Mouse (Mus musculus) neural tube, embryonic 10.5 days (tissue): Measurements from ENCODE around the gene Snrpa.
"Not testable (repeated sequence)": the region's sequence is repeated elsewhere in the genome, so short reads cannot be mapped to it uniquely, and the experiment has no call there.

Source experiments
- DNase-seq: peaks from one replicate; pipeline ENCODE4 v3.0.0-alpha.2; 2017; ENCODE audit warnings: low spot score; ENCODE audit errors: extremely low spot score

The Snrpa gene

GRCm38 (mm10) chr7:27195681-27196611 is at the start of gene Snrpa, which contains the start of gene BC024978:
TSS of gene Snrpa (minus strand) at chr7:27196271.
TSS of gene BC024978 (plus strand) at chr7:27195781.
- peak; percentile 91 for DNase-seq

GRCm38 (mm10) chr7:27244088-27244487 is 48.0 kb upstream of the Snrpa start:
- DNase-seq, result not testable (repeated sequence)

- DNase-seq, result no peak
These were observed 47.1 kb upstream of the Snrpa start for GRCm38 (mm10) chr7:27243211-27243610.

GRCm38 (mm10) chr7:27238568-27238967 is 42.5 kb upstream of the Snrpa start:
- DNase-seq, result no peak

- DNase-seq, result no peak
These were observed 41.5 kb upstream of the Snrpa start for GRCm38 (mm10) chr7:27237527-27237926.

DNA sequence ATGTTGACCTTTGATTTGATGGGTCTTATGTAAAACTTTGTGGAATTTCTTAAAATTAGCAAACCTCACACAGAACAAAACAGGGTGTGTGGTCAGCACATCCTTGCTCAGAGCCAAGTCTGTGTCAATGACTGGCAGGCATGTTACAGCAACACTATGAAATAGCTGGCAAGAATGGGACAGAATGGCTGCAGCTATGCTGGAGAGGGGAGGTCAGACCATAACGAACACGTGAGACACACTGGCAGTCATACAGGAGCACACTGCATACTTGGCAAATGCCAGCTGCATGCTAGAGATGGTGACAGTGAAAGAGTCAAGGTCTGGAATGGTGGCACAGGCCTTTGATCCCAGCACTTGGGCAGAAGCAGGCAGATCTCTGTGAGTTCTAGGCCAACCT is 39.7 kb upstream of the Snrpa start:
- DNase-seq, result no peak

DNA sequence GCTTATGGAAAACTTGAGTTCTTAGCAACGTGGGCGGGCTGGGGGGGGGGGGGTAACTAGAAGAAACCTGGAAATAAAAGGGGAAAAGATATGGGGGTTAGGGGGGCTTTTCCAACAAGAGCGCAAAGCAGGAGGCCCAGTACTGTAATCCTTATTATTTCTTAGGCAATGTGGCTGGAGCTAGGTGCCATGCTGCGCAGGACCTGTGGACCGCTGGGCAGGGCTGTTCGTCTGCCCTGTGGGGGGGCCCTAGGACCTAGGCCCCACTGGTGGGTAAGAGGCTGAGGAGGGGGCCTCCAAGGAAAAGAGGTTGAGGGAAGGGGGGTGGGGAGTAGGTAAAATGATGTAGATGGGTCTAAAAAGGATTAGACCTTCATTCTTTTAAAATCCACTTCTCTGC is 37.2 kb upstream of the Snrpa start:
- no peak for DNase-seq

DNA sequence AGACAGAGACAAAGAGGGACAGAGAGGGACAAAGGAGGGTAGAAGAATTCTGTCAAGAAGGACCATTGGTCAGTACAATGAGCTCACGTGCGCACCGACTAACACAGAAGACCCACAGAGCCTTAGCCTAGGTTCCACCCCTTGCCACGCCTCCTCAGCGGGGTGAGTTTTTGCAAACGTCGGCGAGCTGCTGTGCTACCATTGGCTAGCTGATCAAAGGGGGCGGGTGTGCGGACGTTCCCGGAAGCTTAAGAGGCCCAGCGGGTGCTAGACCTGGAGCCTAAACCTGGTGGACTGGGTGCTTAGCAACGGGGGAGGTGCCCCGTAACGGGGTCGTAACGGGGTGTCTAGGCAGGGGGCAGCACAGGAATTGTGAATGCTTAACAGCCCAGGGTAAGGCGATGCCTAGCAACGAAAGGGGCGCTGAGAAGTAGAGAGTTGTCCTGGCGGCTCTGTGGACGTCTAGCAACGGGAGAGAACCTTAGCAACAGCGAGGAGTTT is 36.8 kb upstream of the Snrpa start, which contains the start of gene Coq8b:
Gene Coq8b, plus strand, starts transcription at position 243 of the 501 bp plus-strand sequence.
- peak; percentile 95 for DNase-seq

GRCm38 (mm10) chr7:27231693-27232331 is 35.7 kb upstream of the Snrpa start:
- DNase-seq, result no peak

DNA sequence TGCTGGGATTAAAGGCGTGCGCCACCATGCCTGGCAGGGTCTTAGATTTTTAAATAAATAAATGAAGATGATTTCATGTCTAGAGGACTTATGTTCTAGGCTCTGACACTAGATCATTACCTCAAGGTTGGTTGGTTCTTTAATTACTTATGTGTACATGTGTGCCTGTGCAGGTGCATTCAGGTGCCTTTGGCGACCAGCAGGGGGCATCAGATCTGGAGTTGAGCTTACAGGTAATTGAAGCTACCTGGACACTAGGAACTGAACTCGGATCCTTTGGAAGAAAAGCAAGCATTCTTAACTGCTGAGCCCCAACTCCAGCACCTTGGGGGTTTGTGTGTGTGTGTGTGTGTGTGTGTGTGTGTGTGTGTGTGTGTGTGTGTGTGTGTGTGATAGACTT is 34.7 kb upstream of the Snrpa start:
- DNase-seq, result no peak

GRCm38 (mm10) chr7:27228865-27229264 is 32.8 kb upstream of the Snrpa start:
- no peak for DNase-seq

- peak; percentile 97 for DNase-seq
These were observed 32.3 kb upstream of the Snrpa start, which contains the start of gene Itpkc for GRCm38 (mm10) chr7:27228281-27228821. TSS of gene Itpkc (minus strand) at chr7:27228661.

DNA sequence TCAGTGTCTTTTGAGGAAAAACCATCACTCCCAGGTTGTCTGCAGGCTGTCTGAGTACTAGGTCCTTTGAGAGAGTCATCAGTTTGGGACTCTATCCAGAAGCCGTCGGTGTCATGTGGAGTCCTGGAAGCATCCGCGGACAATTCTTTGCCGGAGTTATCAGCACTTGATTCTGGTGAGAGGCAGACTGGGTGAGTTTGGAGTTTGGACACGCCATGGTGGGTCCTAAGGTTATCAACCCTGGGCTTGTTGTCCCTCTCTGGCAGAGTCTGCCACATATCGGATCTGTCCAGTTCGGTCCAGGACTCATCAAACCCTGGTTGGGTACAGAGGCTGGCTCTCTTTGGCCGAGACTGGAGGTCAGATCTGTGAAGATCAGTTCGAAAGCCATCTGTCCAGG is 31.6 kb upstream of the Snrpa start:
- no peak for DNase-seq

DNA sequence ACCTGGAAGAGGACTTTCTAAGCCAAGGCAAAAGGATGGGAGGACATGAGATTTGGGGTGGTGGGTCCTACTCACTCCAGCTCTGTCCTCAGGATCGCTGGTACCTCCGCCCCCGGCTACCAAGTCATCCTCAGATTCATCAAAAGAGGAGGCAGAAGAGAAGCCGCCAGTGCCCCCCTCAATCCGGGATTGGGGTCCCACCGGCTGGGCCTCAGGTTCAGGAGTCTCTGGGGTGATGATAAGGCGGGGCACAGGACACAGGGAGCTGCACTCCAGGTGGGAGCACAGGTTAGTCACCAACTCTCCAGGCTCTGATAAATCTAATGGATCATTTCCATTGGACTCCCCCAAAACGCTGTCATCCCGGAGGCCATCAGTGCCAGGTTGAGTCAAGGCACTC is 31.2 kb upstream of the Snrpa start:
- no peak for DNase-seq

DNA sequence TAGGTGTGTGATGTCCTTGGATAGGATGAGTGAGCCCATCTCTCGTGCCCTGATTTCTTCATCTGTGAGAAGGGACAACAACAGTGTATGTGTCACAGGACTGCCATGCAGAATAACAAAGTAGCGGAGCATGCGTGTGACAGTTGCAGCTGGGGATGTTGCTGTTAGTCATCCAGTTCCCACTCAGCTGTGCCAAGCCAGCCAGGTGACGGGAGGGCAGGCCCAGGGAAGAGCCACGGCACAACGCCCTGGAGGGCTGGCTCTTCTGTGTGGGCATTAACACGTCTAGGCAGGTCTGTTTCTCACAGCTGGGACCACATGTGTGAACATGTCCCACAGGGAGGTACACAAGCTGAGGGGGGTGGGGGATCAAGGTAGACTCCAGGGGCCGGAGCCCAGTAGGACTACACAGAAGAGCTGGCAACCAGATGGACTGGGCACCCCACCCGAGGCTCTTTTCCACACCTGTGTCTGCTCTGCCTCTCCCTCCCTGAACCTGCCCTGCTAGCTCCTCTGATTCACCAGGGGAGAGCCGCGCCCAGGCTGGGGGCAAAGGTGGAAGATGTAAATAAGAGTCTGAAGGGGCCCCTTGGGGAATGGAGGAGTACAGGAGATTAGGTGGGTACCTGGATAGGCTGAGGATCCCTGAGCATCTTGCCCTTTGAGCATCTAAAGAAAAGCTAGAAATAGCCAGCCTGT is 29.0 kb upstream of the Snrpa start:
- DNase-seq, result no peak

DNA sequence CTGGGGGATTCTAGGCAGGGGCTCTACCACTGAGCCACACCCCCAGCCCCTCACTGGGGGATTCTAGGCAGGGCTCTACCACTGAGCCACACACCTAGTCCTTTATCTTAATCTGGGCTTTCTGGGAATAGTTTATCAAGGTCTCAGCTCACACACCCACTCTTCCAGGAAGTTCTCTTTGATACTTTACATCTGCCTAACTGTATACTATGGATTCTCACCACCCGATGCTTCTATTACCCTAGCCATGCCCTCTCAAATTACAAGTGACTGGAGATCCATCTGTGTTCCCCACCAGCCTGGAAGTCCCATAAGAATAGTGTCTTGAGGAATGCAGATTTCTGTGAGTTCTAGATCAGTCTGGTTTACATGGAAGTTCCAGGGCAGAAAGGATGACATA is 26.5 kb upstream of the Snrpa start:
- DNase-seq, result no peak

DNA sequence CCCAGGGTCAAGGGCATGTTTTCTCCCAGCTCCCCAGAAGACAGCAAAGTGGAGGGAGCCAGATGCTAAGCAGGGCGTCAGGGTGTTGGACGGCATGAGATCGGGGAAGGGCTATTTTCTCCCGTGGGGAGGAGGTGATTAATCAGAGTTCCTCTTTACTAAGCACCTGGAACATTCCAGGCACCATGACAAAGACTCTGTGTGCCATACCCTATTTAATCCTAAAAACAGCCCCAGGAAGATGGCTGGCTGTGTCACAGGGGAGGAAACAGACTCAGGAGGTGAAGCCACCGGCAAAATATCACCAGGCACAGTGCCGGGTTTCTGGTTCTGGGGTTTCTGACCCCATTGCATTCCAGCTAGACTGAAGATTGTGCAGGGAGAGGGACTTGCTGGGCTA is 25.9 kb upstream of the Snrpa start:
- DNase-seq, result no peak

DNA sequence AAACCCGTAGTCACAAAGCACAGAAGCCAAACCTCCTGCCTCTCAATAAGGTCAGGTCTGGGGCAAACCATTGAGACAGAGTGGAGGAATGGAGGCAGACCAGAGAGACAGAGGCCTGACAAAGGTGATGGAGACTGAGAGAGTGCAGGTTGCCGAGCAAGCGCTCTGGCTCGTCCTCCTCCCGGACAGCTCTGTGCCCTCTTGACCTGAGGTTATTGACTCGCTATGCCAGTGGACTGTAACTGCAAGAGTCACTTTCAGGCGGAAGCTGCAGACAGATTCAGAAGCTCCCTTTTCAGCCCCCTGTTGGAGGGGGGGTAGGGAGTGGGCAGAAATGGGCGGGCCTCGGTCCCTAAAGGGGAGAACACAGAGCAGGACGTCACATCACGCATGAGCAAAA is 23.9 kb upstream of the Snrpa start:
- no peak for DNase-seq

DNA sequence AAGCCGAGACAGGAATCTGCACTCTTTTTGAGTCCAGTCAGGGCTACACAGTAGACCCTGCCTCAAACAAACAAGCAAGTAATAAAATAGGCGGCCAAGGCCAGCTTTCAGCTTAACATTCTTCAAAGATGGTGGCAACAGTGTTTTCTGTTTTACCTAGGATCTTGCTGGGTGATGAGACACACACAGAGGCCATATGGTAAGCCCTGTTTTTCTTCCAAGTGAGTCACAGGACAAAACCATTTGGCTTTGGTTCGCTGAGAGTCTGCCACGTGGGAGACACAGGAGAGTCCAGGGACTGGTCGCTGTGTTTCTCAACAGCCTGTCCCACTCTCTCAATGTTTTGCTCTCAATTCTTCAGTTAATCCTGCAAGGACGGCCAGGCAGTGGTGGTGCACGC is 22.5 kb upstream of the Snrpa start:
- no peak for DNase-seq

DNA sequence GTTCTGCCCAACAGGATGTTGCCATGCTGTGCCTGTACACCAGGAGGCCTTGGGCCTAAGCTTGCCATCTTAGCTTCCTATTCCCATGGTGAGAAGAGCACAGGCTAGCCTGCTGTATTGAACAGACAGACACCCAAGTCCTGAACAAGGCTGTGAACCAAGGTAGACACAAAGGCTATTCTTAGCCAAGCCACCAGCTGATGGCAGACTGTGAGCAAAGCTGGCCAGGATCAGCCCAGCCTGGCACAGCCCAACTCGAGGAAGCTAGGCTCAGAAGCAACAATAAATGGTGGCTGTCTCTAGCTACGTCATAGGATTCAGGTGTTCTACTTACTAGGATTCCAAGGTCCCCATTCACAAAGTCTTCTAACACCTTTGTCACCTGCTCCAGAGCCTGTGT is 16.6 kb upstream of the Snrpa start:
- DNase-seq, result no peak

DNA sequence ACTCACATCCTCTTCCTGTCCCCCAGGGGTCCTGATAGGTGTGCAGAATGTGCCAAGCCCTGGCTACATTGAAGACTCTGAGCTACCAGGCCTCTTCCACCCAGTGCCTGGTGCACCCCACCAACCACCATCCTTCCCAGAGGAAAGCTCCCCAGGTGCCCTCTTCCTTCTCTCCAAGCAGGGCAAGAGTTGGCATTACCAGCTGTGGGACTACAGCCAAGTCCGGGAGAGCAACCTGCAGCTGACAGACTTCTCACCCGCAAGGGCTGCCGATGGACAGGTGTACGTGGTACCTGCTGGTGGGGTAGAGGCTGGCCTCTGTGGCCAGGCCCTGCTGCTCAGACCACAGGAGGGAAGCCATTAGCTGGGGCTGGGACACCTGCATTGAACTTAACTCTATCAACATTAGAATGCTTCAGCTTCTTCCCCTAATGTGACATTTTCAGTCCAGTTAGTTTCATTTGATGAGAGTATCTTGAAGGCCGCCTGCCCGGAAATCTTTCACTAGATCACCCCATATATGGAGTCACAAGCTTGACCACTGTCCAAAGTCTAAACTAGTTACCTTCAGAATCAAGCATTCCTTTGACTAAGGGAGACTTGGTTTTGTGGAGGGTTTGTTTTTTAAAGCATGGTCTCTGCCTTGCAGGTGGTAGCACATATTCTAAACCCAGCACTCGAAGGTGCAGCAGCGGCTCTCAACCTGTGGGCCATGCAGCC is 7.8 kb upstream of the Snrpa start:
- DNase-seq, result no peak
